Mouse (Mus musculus) cortical plate, adult 2 months (tissue): ENCODE measurements around the gene Ccdc121.

Source experiments
- CTCF ChIP-seq: fragments of 200-500 bp; IDR thresholded peaks from 2 replicates; pipeline ENCODE4 v1.5.1; 2011; ENCODE audit warnings: mild to moderate bottlenecking, control low read depth, low read length; ENCODE audit not compliant: insufficient read depth; ENCODE audit errors: extremely low read depth
- POLR2A ChIP-seq: fragments of 200-500 bp; IDR thresholded peaks from 2 replicates; pipeline ENCODE4 v1.6.1; 2011; ENCODE audit warnings: mild to moderate bottlenecking, low read length, control low read depth; ENCODE audit not compliant: insufficient read depth; ENCODE audit errors: extremely low read depth

DNA sequence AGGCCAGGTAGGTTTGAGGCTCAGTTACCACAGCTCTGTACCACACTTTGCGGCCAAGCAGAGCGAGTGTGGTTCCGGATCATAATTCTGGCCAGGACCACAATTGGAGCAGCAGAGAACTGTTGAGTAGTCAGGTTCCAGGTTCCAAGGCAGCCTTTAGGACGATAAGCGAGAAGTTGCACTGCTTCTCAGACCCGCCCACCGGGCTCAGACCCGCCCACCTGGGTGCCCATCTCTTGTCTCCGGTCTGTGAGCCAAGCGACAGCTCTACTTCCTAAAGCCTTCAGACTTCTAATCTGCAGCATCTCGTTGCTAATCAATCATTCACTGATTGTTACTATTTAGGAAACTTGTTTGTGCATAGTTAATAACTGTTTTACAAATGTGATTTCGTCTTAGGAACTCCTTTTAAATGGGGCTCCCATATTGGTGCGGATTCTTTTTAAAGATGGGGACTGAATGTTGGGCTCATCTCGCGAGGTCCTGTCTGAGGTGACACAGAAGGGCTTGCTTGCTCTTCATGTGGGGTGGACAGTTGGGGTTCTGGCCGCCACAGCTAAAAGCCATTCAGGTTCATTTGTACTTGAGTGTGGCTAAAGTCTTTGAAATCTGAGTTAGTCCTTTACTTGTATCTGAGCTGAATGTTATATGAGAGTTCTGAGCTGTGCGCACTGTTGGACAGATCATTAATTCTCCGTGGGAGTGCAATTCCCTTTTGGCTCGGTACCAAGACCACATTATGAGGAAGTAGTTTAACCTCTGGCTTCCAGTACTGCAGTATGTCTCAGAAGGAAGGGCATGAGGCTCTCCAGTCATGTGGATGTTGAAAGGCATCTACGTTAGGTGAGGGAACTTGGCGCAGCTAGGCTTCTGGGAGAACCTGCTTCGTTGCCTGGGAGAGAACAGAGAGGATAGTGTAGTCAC is 28.9 kb upstream of the Ccdc121 start:
- TF ChIP-seq CTCF (no peak), POLR2A (no peak)
